Mouse (Mus musculus) ovary, adult 10 weeks (tissue): ENCODE measurements around the gene Pirt. TPM values are rescaled to one million over a fixed set of nuclear protein-coding genes. Genes with fewer than 3 reads are reported as not detected.

Experiments
- polyA plus RNA-seq: library from polyadenylated mRNA; stranded (reverse); fragments of 350-450 nt; fragmentation: Illumina TruSeq; extraction: RNeasy Lipid Tissue Mini Kit (QIAGEN cat#74804); gene quantifications from one replicate; pipeline ENCODE4 v1.2.3, GENCODE M21; 2014

The Pirt gene
- not detected for polyA plus RNA-seq

DNA sequence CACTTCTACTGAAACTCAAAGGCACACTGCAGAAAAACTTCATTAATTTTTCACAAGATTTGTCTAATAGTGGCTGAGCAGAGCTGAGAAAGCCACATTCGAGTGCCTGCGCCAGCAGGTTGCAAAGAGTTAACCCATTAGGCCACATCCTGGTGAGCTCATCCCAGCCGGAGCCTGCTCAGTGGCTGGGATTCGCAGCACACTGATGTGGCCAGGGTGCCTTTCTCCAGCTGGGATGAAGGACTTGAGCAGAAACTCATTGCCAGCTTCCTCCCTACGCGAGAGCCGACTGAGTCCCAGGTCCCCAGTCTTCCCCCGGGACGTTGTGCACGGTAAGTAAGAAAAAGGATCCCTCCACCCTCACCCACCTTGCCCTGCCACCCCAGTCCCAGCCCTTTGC lies at the start of gene Pirt:
TSS of gene Pirt (plus strand) at position 171 of the 400 bp plus-strand sequence.

DNA sequence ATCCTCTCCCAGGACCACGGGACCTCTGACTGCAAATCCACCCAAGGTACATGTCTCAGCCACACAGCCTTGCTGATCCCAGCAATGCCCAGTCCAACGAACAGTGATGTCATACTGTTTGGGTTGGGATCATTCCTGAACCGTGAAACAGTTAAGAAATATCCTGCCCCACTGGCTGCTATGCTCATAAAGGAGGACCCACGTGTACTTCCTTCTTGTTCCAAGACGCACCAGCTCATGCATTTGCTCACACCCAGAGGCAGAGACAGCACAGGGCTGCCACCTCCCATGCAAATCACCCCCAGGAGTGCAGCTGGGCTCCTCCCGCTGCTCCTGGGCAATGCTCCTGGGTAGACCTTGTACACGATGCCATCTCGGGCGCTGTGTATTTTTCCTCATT lies 44.5 kb downstream of the Pirt start, which contains the start of gene Tmem238l:
TSS of gene Tmem238l (plus strand) at position 336 of the 400 bp plus-strand sequence.

Other genes with a start within 250 kb of the Pirt start
- gene Tmem238l, start 44.7 kb downstream of the Pirt start, polyA plus RNA-seq = not detected
- 13.4 TPM for gene Tmem220, start 113.2 kb downstream of the Pirt start, polyA plus RNA-seq
- gene Adprm, start 140.6 kb downstream of the Pirt start, polyA plus RNA-seq = 38.3 TPM
- 36.9 TPM for gene Sco1, start 140.7 kb downstream of the Pirt start, polyA plus RNA-seq
- gene Myh3, start 166.3 kb downstream of the Pirt start, polyA plus RNA-seq = not detected